Mouse (Mus musculus) spleen, adult 2 months (tissue): Measurements from ENCODE around the gene Asap2. TPM values are rescaled to one million over a fixed set of nuclear protein-coding genes. Genes with fewer than 3 reads are reported as not detected.

Experiments used
- DNase-seq, 2 experiments: peaks; one replicate each; pipeline versions ENCODE4 v3.0.0 to v3.0.0-alpha.2; 2012 to 2021; ENCODE audit warnings: low spot score in 2 of 2, low read depth in 1 of 2
- H3K27ac ChIP-seq: fragments of 200-500 bp; 2 replicates; pipeline ENCODE4 v1.5.1; 2012; ENCODE audit warnings: low read length, inconsistent platforms; ENCODE audit not compliant: insufficient read depth
- H3K27me3 ChIP-seq: fragments of 200-500 bp; 2 replicates; pipeline ENCODE4 v1.6.1; 2012; ENCODE audit warnings: mild to moderate bottlenecking, moderate library complexity, low read length, inconsistent platforms; ENCODE audit not compliant: control insufficient read depth, insufficient read depth
- H3K36me3 ChIP-seq: fragments of 200-500 bp; 2 replicates; pipeline ENCODE4 v1.6.1; 2012; ENCODE audit warnings: mild to moderate bottlenecking, low read length, inconsistent platforms; ENCODE audit not compliant: control insufficient read depth, insufficient read depth
- H3K4me1 ChIP-seq: fragments of 200-500 bp; 2 replicates; pipeline ENCODE4 v1.6.1; 2011; ENCODE audit warnings: inconsistent platforms; ENCODE audit not compliant: control insufficient read depth, insufficient read depth, insufficient read length
- H3K4me3 ChIP-seq: fragments of 200-500 bp; 2 replicates; pipeline ENCODE4 v1.5.1; 2011; ENCODE audit warnings: mild to moderate bottlenecking, inconsistent platforms; ENCODE audit not compliant: insufficient read depth, insufficient read length; ENCODE audit errors: extremely low read depth
- CTCF ChIP-seq: fragments of 200-500 bp; IDR thresholded peaks from 2 replicates; pipeline ENCODE4 v1.5.1; 2011; ENCODE audit warnings: mild to moderate bottlenecking, inconsistent platforms; ENCODE audit not compliant: insufficient read depth, insufficient read length, insufficient replicate concordance; ENCODE audit errors: extremely low read depth
- POLR2A ChIP-seq: fragments of 200-500 bp; IDR thresholded peaks from 2 replicates; pipeline ENCODE4 v1.6.1; 2011; ENCODE audit warnings: low read depth, low read length, inconsistent platforms
- WGBS: fragments of 180-500 bp; shearing (Covaris S2); methylation state at CpG from one replicate; pipeline ENCODE4 v1.1.7; 2018; 5-methylcytosine and 5-hydroxymethylcytosine counted together
- polyA plus RNA-seq: library from polyadenylated mRNA; depleted of rRNA; stranded (reverse); fragments of >200 nt; gene quantifications from 2 replicates; pipeline ENCODE4 v1.2.3, GENCODE M21; 2012

Gene Asap2
- polyA plus RNA-seq, 1 experiment: 3.3 TPM

GRCm38 (mm10) chr12:21142489-21143254 is 152.4 kb downstream of the Asap2 start:
- Histone ChIP-seq H3K36me3 (no peaks in the 10 kb centered on the region), H3K4me1 (no peaks in the 10 kb centered on the region), H3K4me3 (no peak overlapping the region), H3K27me3 (no peaks in the 10 kb centered on the region), H3K27ac (no peak overlapping the region)
- WGBS: 71% methylated on average over 9 of the region's 9 CpGs
- no peak for DNase-seq
- TF ChIP-seq POLR2A (no peak), CTCF (no peak)

- Histone ChIP-seq H3K27ac (no peak overlapping the region), H3K36me3 (no peaks in the 10 kb centered on the region), H3K4me1 (no peaks in the 10 kb centered on the region), H3K4me3 (no peak overlapping the region), H3K27me3 (no peaks in the 10 kb centered on the region)
- 80% methylated on average over 5 of the region's 5 CpGs for WGBS
- DNase-seq: no peak
- no peak for TF ChIP-seq POLR2A
- TF ChIP-seq CTCF: no peak
Measured at GRCm38 (mm10) chr12:21144602-21145001, 154.3 kb downstream of the Asap2 start.

DNA sequence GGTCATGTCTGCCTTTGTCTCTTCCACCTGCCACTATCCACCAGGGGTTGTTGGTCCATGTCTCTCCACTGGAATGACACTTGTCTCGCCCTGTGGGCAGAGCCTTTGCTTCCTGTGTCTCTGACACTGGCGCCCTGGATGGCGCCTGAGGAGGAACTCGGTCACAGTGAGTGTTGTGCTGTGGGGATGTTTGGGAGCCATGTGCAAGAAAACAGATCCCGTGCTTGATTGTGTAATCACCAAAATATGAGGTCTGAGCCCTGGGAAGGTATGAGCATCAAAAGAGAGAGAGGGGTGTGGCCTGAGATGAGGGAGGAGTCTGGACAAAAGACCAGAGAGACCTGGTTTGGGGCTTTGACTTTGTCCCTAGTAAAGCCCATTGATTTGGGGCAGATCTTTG is 154.8 kb downstream of the Asap2 start:
- TF ChIP-seq CTCF (no peak), POLR2A (no peak)
- Histone ChIP-seq H3K36me3 (no peaks in the 10 kb centered on the region), H3K27me3 (no peaks in the 10 kb centered on the region), H3K4me1 (no peaks in the 10 kb centered on the region), H3K4me3 (no peak overlapping the region), H3K27ac (no peak overlapping the region)
- WGBS: 85% methylated on average over 5 of the region's 5 CpGs
- no peak for DNase-seq

GRCm38 (mm10) chr12:21146826-21147225 is 156.6 kb downstream of the Asap2 start:
- Histone ChIP-seq H3K27me3 (no peaks in the 10 kb centered on the region), H3K4me1 (no peaks in the 10 kb centered on the region), H3K4me3 (no peak overlapping the region), H3K36me3 (no peaks in the 10 kb centered on the region), H3K27ac (no peak overlapping the region)
- DNase-seq: no peak
- TF ChIP-seq POLR2A (no peak), CTCF (no peak)
- 73% methylated on average over 4 of the region's 4 CpGs for WGBS

DNA sequence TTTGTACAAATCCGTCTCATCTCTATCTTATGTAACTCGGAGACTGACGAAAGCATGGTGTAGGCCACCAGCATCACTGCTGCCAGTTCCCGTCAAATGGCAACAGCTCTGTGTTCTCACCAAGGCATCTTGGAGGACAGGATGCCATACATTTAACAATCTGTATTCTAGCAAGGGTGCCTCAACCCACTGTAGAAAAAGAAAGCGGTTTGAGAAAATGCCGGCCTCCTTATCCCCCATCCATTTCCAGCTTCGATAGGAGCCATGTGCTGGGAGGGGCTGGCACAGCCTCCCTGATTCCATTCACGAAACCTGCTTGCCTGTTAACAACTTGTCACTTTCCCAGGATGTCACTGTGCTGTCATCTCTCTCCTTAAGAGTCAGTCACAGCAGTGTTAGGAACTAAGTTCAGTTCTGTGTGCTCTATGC is 163.0 kb downstream of the Asap2 start:
- Histone ChIP-seq H3K27ac (no peak overlapping the region), H3K4me1 (no peaks in the 10 kb centered on the region), H3K27me3 (no peaks in the 10 kb centered on the region), H3K36me3 (no peaks in the 10 kb centered on the region), H3K4me3 (no peak overlapping the region)
- 94% methylated on average over 8 of the region's 8 CpGs for WGBS
- TF ChIP-seq CTCF (no peak), POLR2A (no peak)
- DNase-seq: no peak

DNA sequence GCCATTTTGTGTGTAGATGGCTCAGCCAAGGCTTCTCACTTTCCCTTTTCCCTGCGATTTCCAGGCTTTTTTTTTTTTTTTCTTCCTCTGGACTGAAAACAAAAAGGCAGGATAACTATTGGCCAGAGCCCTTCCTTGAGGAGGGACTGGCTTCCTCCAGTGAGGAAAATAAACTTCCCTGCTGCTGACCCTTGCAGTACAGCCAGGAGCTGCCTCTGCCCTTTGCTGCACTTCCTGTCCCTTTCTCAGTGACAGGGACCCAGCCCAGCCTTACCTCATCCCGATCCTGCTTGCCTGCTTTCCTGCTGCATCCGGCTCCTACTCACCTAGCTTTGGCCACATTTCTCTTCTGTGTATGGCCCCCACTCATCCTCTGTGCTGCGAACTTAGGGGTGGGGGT is 164.8 kb downstream of the Asap2 start:
- H3K36me3 ChIP-seq: no peaks in the 10 kb centered on the region
- no peaks in the 10 kb centered on the region for H3K27me3 ChIP-seq
- 75% methylated on average over 4 of the region's 4 CpGs for WGBS
- no peak overlapping the region for H3K27ac ChIP-seq
- no peaks in the 10 kb centered on the region for H3K4me1 ChIP-seq
- TF ChIP-seq POLR2A: no peak
- no peak for TF ChIP-seq CTCF
- no peak overlapping the region for H3K4me3 ChIP-seq
- no peak for DNase-seq

- Histone ChIP-seq H3K4me3 (no peak overlapping the region), H3K27me3 (no peaks in the 10 kb centered on the region), H3K27ac (no peak overlapping the region), H3K36me3 (no peaks in the 10 kb centered on the region), H3K4me1 (no peaks in the 10 kb centered on the region)
- DNase-seq: no peak
- TF ChIP-seq POLR2A (no peak), CTCF (no peak)
- 86% methylated on average over 7 of the region's 7 CpGs for WGBS
Measured at GRCm38 (mm10) chr12:21159304-21159703, 169.0 kb downstream of the Asap2 start.
